In genomic region chr14:54742375-54742774, GRCm38 (mm10) we compare ENCODE assay signal across 14 mouse cellular contexts. TPM values are rescaled to one million over a fixed set of nuclear protein-coding genes. Genes with fewer than 3 reads are reported as not detected.
DNase-seq lines count a peak whose midpoint lies in the region; ATAC-seq lines count a peak whose summit lies in the region.
"Had no signal": no experiment of that assay in that cellular context is flagged by ENCODE, and none has a peak within 500 bp of the region (broad histone marks: within the 10 kb centered on the region; RNA-seq: fewer than 3 reads in every experiment).

No protein-coding gene starts in this region.

- WGBS in intestine, embryonic 15.5 days = 51% methylated on average over 2 of the region's 2 CpGs
- 63% methylated on average over 2 of the region's 2 CpGs for WGBS in liver, embryonic 12.5 days (ENCODE audit: insufficient replicate concordance)

- no peaks in the 10 kb centered on the region for H3K9me3 ChIP-seq in intestine, embryonic 15.5 days
- no peaks in the 10 kb centered on the region for H3K9me3 ChIP-seq in liver, embryonic 12.5 days (replicated peaks)
- H3K9me3 ChIP-seq: embryonic facial prominence, embryonic 15.5 days had no signal

- no peak overlapping the region for H3K9ac ChIP-seq in intestine, embryonic 15.5 days
- H3K9ac ChIP-seq in liver, embryonic 12.5 days = no peak overlapping the region
- H3K9ac ChIP-seq: embryonic facial prominence, embryonic 15.5 days had no signal

- peaks cover 5% of the 10 kb centered on the region; the same call in 1 of the 2 replicates for H3K4me1 ChIP-seq in intestine, embryonic 15.5 days (replicated peaks)
- H3K4me1 ChIP-seq in liver, embryonic 12.5 days = peaks cover 19% of the 10 kb centered on the region

- no peaks in the 10 kb centered on the region for H3K27me3 ChIP-seq in intestine, embryonic 15.5 days (replicated peaks)
- H3K27me3 ChIP-seq in liver, embryonic 12.5 days (replicated peaks) = no peaks in the 10 kb centered on the region
- H3K27me3 ChIP-seq: embryonic facial prominence, embryonic 15.5 days had no signal

- ATAC-seq in intestine, embryonic 15.5 days = peak; percentile 73
- peak; percentile 30 for ATAC-seq in liver, embryonic 12.5 days

- H3K36me3 ChIP-seq in intestine, embryonic 15.5 days = no peaks in the 10 kb centered on the region
- H3K36me3 ChIP-seq in liver, embryonic 12.5 days = no peaks in the 10 kb centered on the region
- H3K36me3 ChIP-seq: embryonic facial prominence, embryonic 15.5 days had no signal

- H3K4me2 ChIP-seq in intestine, embryonic 15.5 days (replicated peaks) = no peak overlapping the region
- H3K4me2 ChIP-seq in liver, embryonic 12.5 days = no peak overlapping the region
- H3K4me2 ChIP-seq: embryonic facial prominence, embryonic 15.5 days had no signal

- peak; percentile 48 for DNase-seq in adipocyte (ENCODE audit: low spot score)
- DNase-seq in adrenal gland, postnatal 10 days = peak; percentile 78
- no peak for DNase-seq in cerebellum, adult 8-10 months
- DNase-seq in layer of hippocampus, postnatal 25 days (ENCODE audit: extremely low spot score in 1 of 2, low spot score in 1 of 2) = no peak
- no peak for DNase-seq in thymus, postnatal 36 days
- DNase-seq: right cerebral cortex, adult 18-20 months; thymus, postnatal 4 days had no signal

- H3K27ac ChIP-seq in intestine, embryonic 15.5 days = no peak overlapping the region
- no peak overlapping the region for H3K27ac ChIP-seq in liver, embryonic 12.5 days
- H3K27ac ChIP-seq: embryonic facial prominence, embryonic 15.5 days had no signal

- no peak overlapping the region for H3K4me3 ChIP-seq in intestine, embryonic 15.5 days (replicated peaks)
- H3K4me3 ChIP-seq in liver, embryonic 12.5 days = no peak overlapping the region
- H3K4me3 ChIP-seq: embryonic facial prominence, embryonic 15.5 days had no signal

RNA-seq across cellular contexts. Expression of gene Cebpe, which starts 30.4 kb away (rescaled TPM):
- total RNA-seq in adrenal gland, postnatal 10 days (2021) = under 1 TPM; 0.57 to 0.70 TPM
- 0.19 and 0.21 TPM in 2 replicates for polyA plus RNA-seq in intestine, embryonic 15.5 days (2015; fragmentation: Nextera tagmentation; extraction: Ambion mirVana)
- 3.3 and 3.7 TPM in 2 replicates for polyA plus RNA-seq in liver, embryonic 12.5 days (2016; fragmentation: Nextera tagmentation; extraction: Ambion mirVana)
- total RNA-seq in layer of hippocampus, postnatal 25 days (2021) = not detected
- total RNA-seq: MEL had no signal
- polyA plus RNA-seq: embryonic facial prominence, embryonic 15.5 days; heart, postnatal 0 days had no signal

RNA-seq across cellular contexts. Expression of gene Slc7a8, which starts 39.4 kb away (rescaled TPM):
- total RNA-seq in adrenal gland, postnatal 10 days (2021) = 10 to 100 TPM; 29.4 to 30.6 TPM
- 30.9 and 33.0 TPM in 2 replicates for polyA plus RNA-seq in intestine, embryonic 15.5 days (2015; fragmentation: Nextera tagmentation; extraction: Ambion mirVana)
- polyA plus RNA-seq in liver, embryonic 12.5 days (2016; fragmentation: Nextera tagmentation; extraction: Ambion mirVana) = 2.8 and 3.4 TPM in 2 replicates
- 10 to 100 TPM; 54.3 to 61.2 TPM for total RNA-seq in layer of hippocampus, postnatal 25 days (2021)

RNA-seq across cellular contexts. Expression of gene Gm29776, which starts 43.7 kb away (rescaled TPM):
- not detected for total RNA-seq in adrenal gland, postnatal 10 days (2021)
- 0.11 and 0.15 TPM in 2 replicates for polyA plus RNA-seq in intestine, embryonic 15.5 days (2015; fragmentation: Nextera tagmentation; extraction: Ambion mirVana)
- polyA plus RNA-seq in liver, embryonic 12.5 days (2016; fragmentation: Nextera tagmentation; extraction: Ambion mirVana) = 0.05 TPM in 1 of 2 replicates, not detected in the other
- total RNA-seq in layer of hippocampus, postnatal 25 days (2021) = not detected
- total RNA-seq: liver, adult 2 months; MEL had no signal
- polyA plus RNA-seq: large intestine, adult 2 months; liver, adult 2 months had no signal

RNA-seq across cellular contexts. Expression of gene Acin1, which starts 55.6 kb away (rescaled TPM):
- 100 to 1,000 TPM; 132 to 167 TPM for total RNA-seq in adrenal gland, postnatal 10 days (2021)
- polyA plus RNA-seq in intestine, embryonic 15.5 days (2015; fragmentation: Nextera tagmentation; extraction: Ambion mirVana) = 105 and 107 TPM in 2 replicates
- polyA plus RNA-seq in liver, embryonic 12.5 days (2016; fragmentation: Nextera tagmentation; extraction: Ambion mirVana) = 74.1 and 76.0 TPM in 2 replicates
- 100 to 1,000 TPM; 172 to 215 TPM for total RNA-seq in layer of hippocampus, postnatal 25 days (2021)

RNA-seq across cellular contexts. Expression of gene 1700123O20Rik, which starts 56.4 kb away (rescaled TPM):
- 10 to 100 TPM; 35.5 to 36.6 TPM for total RNA-seq in adrenal gland, postnatal 10 days (2021)
- polyA plus RNA-seq in intestine, embryonic 15.5 days (2015; fragmentation: Nextera tagmentation; extraction: Ambion mirVana) = 83.7 and 84.8 TPM in 2 replicates
- 51.6 and 53.9 TPM in 2 replicates for polyA plus RNA-seq in liver, embryonic 12.5 days (2016; fragmentation: Nextera tagmentation; extraction: Ambion mirVana)
- 10 to 100 TPM; 27.3 to 28.7 TPM for total RNA-seq in layer of hippocampus, postnatal 25 days (2021)

Comparison
In these comparisons a context has a peak if more than half of its experiments do, and no peak if none do; other contexts are left out.
1. DNase-seq: peak in adipocyte (single experiment) and adrenal gland, postnatal 10 days (single experiment); none in cerebellum, adult 8-10 months (single experiment), layer of hippocampus, postnatal 25 days (0 of 2) and thymus, postnatal 36 days (0 of 2).